ENCODE assay signal across 22 mouse cellular contexts in the genomic region with DNA sequence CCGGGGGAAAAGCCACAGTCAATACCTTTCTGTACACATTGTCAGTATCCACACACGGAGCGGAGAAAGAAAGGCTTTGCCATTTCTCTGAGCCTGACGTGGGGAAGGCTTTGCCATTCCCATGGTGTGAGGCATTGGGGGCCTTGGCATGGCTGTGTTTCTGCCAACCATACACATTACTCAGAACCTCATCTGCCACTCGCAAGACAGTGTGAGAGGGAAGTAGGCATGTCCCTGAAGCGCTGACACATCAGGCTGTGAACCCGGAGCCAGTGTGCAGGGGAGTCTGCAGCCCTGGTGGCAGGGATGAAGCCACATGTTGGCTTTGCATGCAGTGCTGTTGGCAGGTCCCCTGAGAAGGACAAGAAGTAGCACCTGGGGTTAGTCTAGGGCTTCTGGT.
"Had no signal": no experiment of that assay in that cellular context is flagged by ENCODE, and none has a peak within 500 bp of the region (broad histone marks: within the 10 kb centered on the region; RNA-seq: fewer than 3 reads in every experiment).

No protein-coding gene starts in this region.

- H3K9me3 ChIP-seq: heart, embryonic 13.5 days; heart, embryonic 15.5 days; hindbrain, embryonic 12.5 days; intestine, embryonic 15.5 days; limb, embryonic 13.5 days; limb, embryonic 15.5 days; liver, embryonic 12.5 days had no signal

- H3K4me1 ChIP-seq: heart, embryonic 15.5 days; liver, embryonic 12.5 days had no signal

- H3K36me3 ChIP-seq: heart, embryonic 13.5 days; heart, embryonic 15.5 days; hindbrain, embryonic 12.5 days; intestine, embryonic 15.5 days; limb, embryonic 13.5 days; limb, embryonic 15.5 days; liver, embryonic 12.5 days had no signal

- H3K4me3 ChIP-seq: heart, adult 2 months; heart, embryonic 13.5 days; heart, embryonic 15.5 days; hindbrain, embryonic 12.5 days; intestine, embryonic 15.5 days; layer of hippocampus, adult 2 months; left cerebral cortex, adult 2 months; limb, embryonic 13.5 days; limb, embryonic 15.5 days; liver, embryonic 12.5 days had no signal

- DNase-seq: gastrocnemius, postnatal 14 days; gastrocnemius, postnatal 36 days; heart, adult 11 months; heart, adult 2 months; heart, postnatal 14 days; heart, postnatal 36 days; kidney, adult 18-20 months; kidney, adult 8-10 months; kidney, postnatal 10 days; kidney, postnatal 25 days; kidney, postnatal 4 days had no signal

- H3K27me3 ChIP-seq: intestine, embryonic 15.5 days; limb, embryonic 15.5 days; liver, embryonic 12.5 days had no signal

- H3K27ac ChIP-seq: heart, adult 2 months; heart, embryonic 13.5 days; heart, embryonic 15.5 days; hindbrain, embryonic 12.5 days; hindbrain, embryonic 14.5 days; intestine, embryonic 15.5 days; layer of hippocampus, adult 2 months; left cerebral cortex, adult 2 months; limb, embryonic 13.5 days; limb, embryonic 15.5 days; liver, embryonic 12.5 days; liver, embryonic 14.5 days had no signal
